In genomic region chr9:65828016-65828403, GRCm38 (mm10) we compare ENCODE assay signal across 8 mouse cellular contexts. TPM values are rescaled to one million over a fixed set of nuclear protein-coding genes. Genes with fewer than 3 reads are reported as not detected.
A peak's percentile ranks its signal among the peaks of the same experiment; 100 is the strongest.
DNase-seq lines count a peak whose midpoint lies in the region; ATAC-seq and TF ChIP-seq lines count a peak whose summit lies in the region.

No protein-coding gene starts in this region.

- H3K9ac ChIP-seq in kidney, postnatal 0 days (ENCODE audit: low read depth, low read length), result peak overlapping the region; percentile 98; the same call in 1 of the 2 replicates
- peak overlapping the region; percentile 97 for H3K9ac ChIP-seq in hindbrain, embryonic 13.5 days
- H3K9ac ChIP-seq in midbrain, embryonic 14.5 days (replicated peaks; ENCODE audit: low read length), result peak overlapping the region; percentile 99; the same call in 1 of the 2 replicates

- H3K36me3 ChIP-seq in kidney, postnatal 0 days (ENCODE audit: insufficient read depth, low read length), result no peaks in the 10 kb centered on the region
- H3K36me3 ChIP-seq in hindbrain, embryonic 13.5 days, result no peaks in the 10 kb centered on the region
- no peaks in the 10 kb centered on the region for H3K36me3 ChIP-seq in midbrain, embryonic 14.5 days (ENCODE audit: control insufficient read depth, insufficient read depth, low read length)

- peak overlapping the region; percentile 97 for H3K4me3 ChIP-seq in kidney, postnatal 0 days (replicated peaks; ENCODE audit: low read depth, low read length)
- peak overlapping the region; percentile 90 for H3K4me3 ChIP-seq in cortical plate, adult 2 months (ENCODE audit: insufficient read depth, low read length)
- peak overlapping the region; percentile 86 for H3K4me3 ChIP-seq in hindbrain, embryonic 13.5 days
- H3K4me3 ChIP-seq in midbrain, embryonic 14.5 days (replicated peaks; ENCODE audit: low read depth, low read length), result peak overlapping the region; percentile 62

- no peaks in the 10 kb centered on the region for H3K9me3 ChIP-seq in kidney, postnatal 0 days (replicated peaks; ENCODE audit: low read length)
- H3K9me3 ChIP-seq in hindbrain, embryonic 13.5 days, result no peaks in the 10 kb centered on the region
- no peaks in the 10 kb centered on the region for H3K9me3 ChIP-seq in midbrain, embryonic 14.5 days (ENCODE audit: control insufficient read depth, low read length)

- peak overlapping the region; percentile 99; the same call in 1 of the 2 replicates for H3K27ac ChIP-seq in kidney, postnatal 0 days
- no peak overlapping the region for H3K27ac ChIP-seq in cortical plate, adult 2 months (ENCODE audit: insufficient read depth, low read length)
- H3K27ac ChIP-seq in hindbrain, embryonic 13.5 days, result peak overlapping the region; percentile 99
- peak overlapping the region; percentile 99; the same call in 1 of the 2 replicates for H3K27ac ChIP-seq in midbrain, embryonic 14.5 days (replicated peaks; ENCODE audit: low read depth, low read length)

- no peak for TF ChIP-seq POLR2A in cortical plate, adult 2 months (IDR thresholded peaks at IDR 0.05; ENCODE audit: extremely low read depth, insufficient read depth, low read length)

- H3K27me3 ChIP-seq in kidney, postnatal 0 days (ENCODE audit: insufficient read depth, low read length), result no peaks in the 10 kb centered on the region
- H3K27me3 ChIP-seq in hindbrain, embryonic 13.5 days, result 0 out of 2 replicates have a peak, but pooled peaks cover 2% of the 10 kb centered on the region
- no peaks in the 10 kb centered on the region; the same call in 1 of the 2 replicates for H3K27me3 ChIP-seq in midbrain, embryonic 14.5 days (ENCODE audit: control insufficient read depth, insufficient read depth, low read length)

- WGBS in kidney, postnatal 0 days, result under 1% methylated on average over 13 of the region's 13 CpGs
- under 1% methylated on average over 13 of the region's 13 CpGs for WGBS in hindbrain, embryonic 13.5 days
- WGBS in midbrain, embryonic 14.5 days, result 2% methylated on average over 13 of the region's 13 CpGs

- TF ChIP-seq CTCF in kidney, postnatal 0 days (IDR thresholded peaks at IDR 0.05; ENCODE audit: low read depth), result no peak
- no peak for TF ChIP-seq CTCF in cortical plate, adult 2 months (IDR thresholded peaks at IDR 0.05; ENCODE audit: extremely low read depth, insufficient read depth, low read length)

- DNase-seq in kidney, postnatal 0 days (ENCODE audit: low spot score), result no peak
- no peak for DNase-seq in kidney, postnatal 4 days
- DNase-seq in midbrain, embryonic 14.5 days, result no peak
- no peak for DNase-seq in layer of hippocampus, postnatal 14 days (ENCODE audit: low spot score in 2 of 2)
- no peak for DNase-seq in right cerebral cortex, postnatal 10 days (ENCODE audit: low spot score in 2 of 2)
- DNase-seq in frontal cortex, postnatal 36 days (ENCODE audit: low spot score in 2 of 2), result no peak

- peak overlapping the region; percentile 78 for H3K4me2 ChIP-seq in kidney, postnatal 0 days (ENCODE audit: low read length)
- H3K4me2 ChIP-seq in hindbrain, embryonic 13.5 days, result peak overlapping the region; percentile 68
- H3K4me2 ChIP-seq in midbrain, embryonic 14.5 days (ENCODE audit: low read length), result peak overlapping the region; percentile 76

- ATAC-seq in kidney, postnatal 0 days (replicated peaks; ENCODE audit: low FRiP score, low read depth), result no peak
- 0 out of 2 replicates have a peak, but pooled peaks have one; percentile 1 for ATAC-seq in hindbrain, embryonic 13.5 days (ENCODE audit: low FRiP score)
- no peak for ATAC-seq in midbrain, embryonic 14.5 days (ENCODE audit: low FRiP score, low TSS enrichment)

- peaks cover 27% of the 10 kb centered on the region for H3K4me1 ChIP-seq in kidney, postnatal 0 days (replicated peaks; ENCODE audit: insufficient read depth, low read length)
- H3K4me1 ChIP-seq in cortical plate, adult 2 months (ENCODE audit: control insufficient read depth, insufficient read depth, low read length), result peaks cover 11% of the 10 kb centered on the region
- H3K4me1 ChIP-seq in hindbrain, embryonic 13.5 days (replicated peaks), result peaks cover 49% of the 10 kb centered on the region
- H3K4me1 ChIP-seq in midbrain, embryonic 14.5 days (ENCODE audit: control insufficient read depth, insufficient read depth, low read length), result peaks cover 33% of the 10 kb centered on the region

RNA-seq across cellular contexts. Expression of gene Zfp609, which starts 0.6 kb away (rescaled TPM):
- polyA plus RNA-seq in kidney, postnatal 0 days (2015; fragmentation: Nextera tagmentation; extraction: Ambion mirVana), result 4.1 and 5.0 TPM in 2 replicates
- polyA plus RNA-seq in cortical plate, adult 2 months (2012; rRNA removed), result 14.1 and 16.0 TPM in 2 replicates
- polyA plus RNA-seq in hindbrain, embryonic 13.5 days (2015; fragmentation: Nextera tagmentation; extraction: Ambion mirVana), result 9.3 and 9.7 TPM in 2 replicates
- polyA plus RNA-seq in midbrain, embryonic 14.5 days (2014; fragmentation: Nextera tagmentation; extraction: Ambion mirVana), result 9.2 and 10.2 TPM in 2 replicates
- 10 to 100 TPM; 44.8 to 48.6 TPM for total RNA-seq in layer of hippocampus, postnatal 14 days (2021)
